Mouse (Mus musculus) small intestine, adult 2 months (tissue): ENCODE measurements around the gene Cacna2d3.

ENCODE experiments used
- CTCF ChIP-seq: fragments of 200-500 bp; IDR thresholded peaks from 2 replicates; pipeline ENCODE4 v1.5.1; 2012; ENCODE audit warnings: low read depth, mild to moderate bottlenecking, control low read depth, inconsistent platforms, low read length, moderate library complexity, mixed read lengths; ENCODE audit not compliant: insufficient replicate concordance, insufficient read length; ENCODE audit errors: extremely low read depth
- POLR2A ChIP-seq: fragments of 200-500 bp; IDR thresholded peaks from 2 replicates; pipeline ENCODE4 v1.6.1; 2012; ENCODE audit warnings: low read depth, mild to moderate bottlenecking, control low read depth, inconsistent platforms, low read length, moderate library complexity

DNA sequence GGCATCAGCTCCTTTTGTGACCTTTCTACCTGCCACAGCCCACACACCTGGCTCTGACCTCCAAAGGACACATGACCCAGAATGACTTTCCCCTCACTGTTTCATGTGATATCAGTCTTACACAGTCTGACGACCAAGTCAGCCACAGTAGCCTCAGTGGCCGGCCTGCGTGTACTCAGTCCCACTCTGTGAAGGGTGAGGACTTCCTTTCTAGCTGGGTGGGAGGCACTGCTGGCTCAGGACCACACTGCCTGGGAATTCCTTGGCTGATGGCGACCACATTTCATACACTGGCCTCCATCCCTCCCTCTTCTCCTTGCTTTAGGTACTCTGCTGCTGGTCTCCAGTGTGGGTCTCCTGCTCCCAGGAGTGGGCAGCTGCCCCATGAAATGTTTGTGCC, 700.4 kb downstream of the Cacna2d3 start:
- TF ChIP-seq POLR2A = no peak
- no peak for TF ChIP-seq CTCF
